Mouse (Mus musculus): ENCODE results near the gene Myh14. TPM values are rescaled to one million over a fixed set of nuclear protein-coding genes. Genes with fewer than 3 reads are reported as not detected.

Gene Myh14
- total and polyA plus RNA-seq, 3 experiments, result under 0.01 to 0.08 TPM; not detected in 1

GRCm38 (mm10) chr7:44565414-44565813 is 105.2 kb downstream of the Myh14 start:
- Histone ChIP-seq H3K27ac (ENCODE audit: control insufficient read depth, low read depth, low read length) (no peak overlapping the region), H3K4me3 (ENCODE audit: control insufficient read depth in 1 of 2, insufficient read depth in 1 of 2, low read depth in 2 of 2, low read length in 2 of 2) (no peak overlapping the region), H3K9ac (ENCODE audit: control insufficient read depth, low read depth, low read length, poor library complexity, severe bottlenecking) (no peak overlapping the region), H3K27me3 (ENCODE audit: control insufficient read depth in 1 of 2, insufficient read depth in 2 of 2, low read length in 2 of 2) (no peaks in the 10 kb centered on the region), H3K4me1 (ENCODE audit: control insufficient read depth in 1 of 2, insufficient read depth in 2 of 2, low read length in 2 of 2) (no peaks in the 10 kb centered on the region), H3K36me3 (ENCODE audit: control insufficient read depth in 1 of 2, insufficient read depth in 2 of 2, low read length in 2 of 2) (no peaks in the 10 kb centered on the region), H3K79me2 (ENCODE audit: control insufficient read depth, insufficient read depth, low read length, poor library complexity) (no peaks in the 10 kb centered on the region), H3K9me3 (replicated peaks; ENCODE audit: insufficient read depth, low read length) (no peaks in the 10 kb centered on the region)
- TF ChIP-seq RAD21 (IDR thresholded peaks at IDR 0.05; ENCODE audit: low read depth, low read length), result no peak
- TF ChIP-seq CTCF (IDR thresholded peaks at IDR 0.05 in 2 of 3, conservative IDR thresholded peaks at IDR 0.05 in 1 of 3; ENCODE audit: control insufficient read depth in 1 of 3, insufficient read depth in 1 of 3, low read depth in 2 of 3, low read length in 3 of 3, poor library complexity in 1 of 3, severe bottlenecking in 1 of 3), result no peak
- TF ChIP-seq MAX (IDR thresholded peaks at IDR 0.05; ENCODE audit: low read length), result no peak
- no peak for TF ChIP-seq MYC (IDR thresholded peaks at IDR 0.05; ENCODE audit: low read depth, low read length)
- no peak for TF ChIP-seq ZKSCAN1 (IDR thresholded peaks at IDR 0.05; ENCODE audit: low read depth, low read length)
- TF ChIP-seq E2F4 (IDR thresholded peaks at IDR 0.05; ENCODE audit: borderline replicate concordance, low read depth, low read length), result no peak
- no peak for TF ChIP-seq GABPA (IDR thresholded peaks at IDR 0.05; ENCODE audit: low read depth, low read length)
- TF ChIP-seq SMC3 (IDR thresholded peaks at IDR 0.05; ENCODE audit: low read depth, low read length), result no peak
- TF ChIP-seq ETS1 (IDR thresholded peaks at IDR 0.05; ENCODE audit: low read depth, low read length), result no peak
- no peak for DNase-seq (ENCODE audit: low read depth, low spot score)

- H3K27ac ChIP-seq (ENCODE audit: control insufficient read depth, low read depth, low read length), result no peak overlapping the region
- no peaks in the 10 kb centered on the region for H3K9me3 ChIP-seq (replicated peaks; ENCODE audit: insufficient read depth, low read length)
- H3K36me3 ChIP-seq (ENCODE audit: control insufficient read depth in 1 of 2, insufficient read depth in 2 of 2, low read length in 2 of 2), result no peaks in the 10 kb centered on the region
- H3K4me3 ChIP-seq (ENCODE audit: control insufficient read depth in 1 of 2, insufficient read depth in 1 of 2, low read depth in 2 of 2, low read length in 2 of 2), result no peak overlapping the region
- no peaks in the 10 kb centered on the region for H3K4me1 ChIP-seq (ENCODE audit: control insufficient read depth in 1 of 2, insufficient read depth in 2 of 2, low read length in 2 of 2)
- no peaks in the 10 kb centered on the region for H3K27me3 ChIP-seq (ENCODE audit: control insufficient read depth in 1 of 2, insufficient read depth in 2 of 2, low read length in 2 of 2)
- TF ChIP-seq MYC (IDR thresholded peaks at IDR 0.05; ENCODE audit: low read depth, low read length) (no peak), MYB (IDR thresholded peaks at IDR 0.05; ENCODE audit: low read depth, low read length) (no peak), USF2 (IDR thresholded peaks at IDR 0.05; ENCODE audit: borderline replicate concordance in 1 of 2, insufficient read depth in 1 of 2, low read depth in 1 of 2, low read length in 2 of 2) (no peak), HCFC1 (IDR thresholded peaks at IDR 0.05; ENCODE audit: low read depth, low read length) (no peak), RAD21 (IDR thresholded peaks at IDR 0.05; ENCODE audit: low read depth, low read length) (no peak), ZKSCAN1 (IDR thresholded peaks at IDR 0.05; ENCODE audit: low read depth, low read length) (no peak)
- no peak for DNase-seq (ENCODE audit: low read depth, low spot score)
- H3K79me2 ChIP-seq (ENCODE audit: control insufficient read depth, insufficient read depth, low read length, poor library complexity), result no peaks in the 10 kb centered on the region
- H3K9ac ChIP-seq (ENCODE audit: control insufficient read depth, low read depth, low read length, poor library complexity, severe bottlenecking), result no peak overlapping the region
Observed at GRCm38 (mm10) chr7:44564486-44564885, 106.2 kb downstream of the Myh14 start.

- Histone ChIP-seq H3K4me1 (ENCODE audit: control insufficient read depth in 1 of 2, insufficient read depth in 2 of 2, low read length in 2 of 2) (no peaks in the 10 kb centered on the region), H3K36me3 (ENCODE audit: control insufficient read depth in 1 of 2, insufficient read depth in 2 of 2, low read length in 2 of 2) (no peaks in the 10 kb centered on the region), H3K9ac (ENCODE audit: control insufficient read depth, low read depth, low read length, poor library complexity, severe bottlenecking) (no peak overlapping the region), H3K4me3 (ENCODE audit: control insufficient read depth in 1 of 2, insufficient read depth in 1 of 2, low read depth in 2 of 2, low read length in 2 of 2) (no peak overlapping the region), H3K27me3 (ENCODE audit: control insufficient read depth in 1 of 2, insufficient read depth in 2 of 2, low read length in 2 of 2) (no peaks in the 10 kb centered on the region), H3K79me2 (ENCODE audit: control insufficient read depth, insufficient read depth, low read length, poor library complexity) (no peaks in the 10 kb centered on the region), H3K27ac (ENCODE audit: control insufficient read depth, low read depth, low read length) (no peak overlapping the region), H3K9me3 (replicated peaks; ENCODE audit: insufficient read depth, low read length) (no peaks in the 10 kb centered on the region)
- no peak for DNase-seq (ENCODE audit: low read depth, low spot score)
- no peak for TF ChIP-seq RCOR1 (IDR thresholded peaks at IDR 0.05; ENCODE audit: low read depth, low read length)
- TF ChIP-seq NRF1 (IDR thresholded peaks at IDR 0.05; ENCODE audit: insufficient read depth, low read depth, low read length, poor library complexity, severe bottlenecking), result no peak
- TF ChIP-seq USF2 (IDR thresholded peaks at IDR 0.05; ENCODE audit: borderline replicate concordance in 1 of 2, insufficient read depth in 1 of 2, low read depth in 1 of 2, low read length in 2 of 2), result no peak
- no peak for TF ChIP-seq EP300 (IDR thresholded peaks at IDR 0.05; ENCODE audit: low read depth in 1 of 2, low read length in 2 of 2)
Observed at GRCm38 (mm10) chr7:44563284-44563683, 107.4 kb downstream of the Myh14 start.

Data from MEL (cell line).